Mouse (Mus musculus): ENCODE measurements at regions not wholly inside any gene's neighbourhood (a gene's known extent, or its start where the extent isn't known, plus 50 kb on each side); places are given as distances from the start of the nearest gene placed in this dataset.

- no peak for TF ChIP-seq CTCF (IDR thresholded peaks at IDR 0.05; ENCODE audit: low read depth, low read length)
- no peak for TF ChIP-seq POLR2A (IDR thresholded peaks at IDR 0.05; ENCODE audit: borderline replicate concordance, low read depth, low read length)
Measured at GRCm38 (mm10) chr1:120831975-120832374, 229.8 kb downstream of the En1 start.

Measured in bone marrow macrophage, adult 2 months (primary cell).